Mouse (Mus musculus): ENCODE measurements around the gene Stat5a. TPM values are rescaled to one million over a fixed set of nuclear protein-coding genes. Genes with fewer than 3 reads are reported as not detected.

Gene Stat5a
- polyA plus RNA-seq, 1 experiment from 2014 or later: 9.2 TPM

DNA sequence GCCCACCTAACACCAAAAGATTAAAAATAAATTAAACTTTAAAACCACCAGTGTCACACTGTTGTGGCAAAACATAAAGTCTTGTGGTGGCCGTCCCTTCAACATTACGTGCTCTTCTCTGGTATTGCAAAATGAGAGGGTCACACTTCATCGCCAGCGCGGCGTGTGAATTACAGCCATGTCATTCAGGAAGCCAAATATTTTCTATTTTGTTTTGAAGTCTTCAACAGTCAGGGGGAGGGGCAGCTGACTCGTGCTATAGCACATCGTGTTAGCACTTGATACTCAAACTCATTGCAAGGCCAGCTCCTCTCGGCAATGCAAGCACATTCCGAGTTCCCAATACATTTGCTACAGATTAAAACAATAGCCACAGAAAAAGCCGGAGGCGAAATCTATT is 18.3 kb upstream of the Stat5a start:
- no peaks in the 10 kb centered on the region for H3K36me3 ChIP-seq (ENCODE audit: control insufficient read depth, insufficient read depth, low read length)
- WGBS: 48% methylated on average over 12 of the region's 12 CpGs
- ATAC-seq (ENCODE audit: low read depth) (no peak), DNase-seq (ENCODE audit: low spot score) (peak; percentile 44)
- no peak overlapping the region for H3K4me3 ChIP-seq (ENCODE audit: low read depth, low read length)
- no peak overlapping the region for H3K9ac ChIP-seq (ENCODE audit: low read depth, low read length)
- H3K4me2 ChIP-seq (ENCODE audit: low read depth, low read length): no peak overlapping the region
- no peaks in the 10 kb centered on the region for H3K4me1 ChIP-seq (ENCODE audit: control insufficient read depth, insufficient read depth, low read length)
- H3K9me3 ChIP-seq (ENCODE audit: control insufficient read depth, low read length): 0 out of 2 replicates have a peak, but pooled peaks cover 3% of the 10 kb centered on the region
- no peak overlapping the region for H3K27ac ChIP-seq (replicated peaks; ENCODE audit: low read depth, low read length)
- H3K27me3 ChIP-seq (replicated peaks; ENCODE audit: control insufficient read depth, insufficient read depth, low read length): no peaks in the 10 kb centered on the region

GRCm38 (mm10) chr11:100842025-100842424 is 17.1 kb upstream of the Stat5a start:
- Histone ChIP-seq H3K4me2 (ENCODE audit: low read depth, low read length) (no peak overlapping the region), H3K27me3 (replicated peaks; ENCODE audit: control insufficient read depth, insufficient read depth, low read length) (no peaks in the 10 kb centered on the region), H3K27ac (replicated peaks; ENCODE audit: low read depth, low read length) (no peak overlapping the region), H3K4me1 (ENCODE audit: control insufficient read depth, insufficient read depth, low read length) (no peaks in the 10 kb centered on the region), H3K9ac (ENCODE audit: low read depth, low read length) (no peak overlapping the region), H3K36me3 (ENCODE audit: control insufficient read depth, insufficient read depth, low read length) (no peaks in the 10 kb centered on the region), H3K4me3 (ENCODE audit: low read depth, low read length) (no peak overlapping the region), H3K9me3 (ENCODE audit: control insufficient read depth, low read length) (0 out of 2 replicates have a peak, but pooled peaks cover 3% of the 10 kb centered on the region)
- ATAC-seq (ENCODE audit: low read depth) (no peak), DNase-seq (ENCODE audit: low spot score) (no peak)
- 79% methylated on average over 7 of the region's 7 CpGs for WGBS

- no peak overlapping the region for H3K9ac ChIP-seq (ENCODE audit: low read depth, low read length)
- no peaks in the 10 kb centered on the region for H3K4me1 ChIP-seq (ENCODE audit: control insufficient read depth, insufficient read depth, low read length)
- H3K36me3 ChIP-seq (ENCODE audit: control insufficient read depth, insufficient read depth, low read length): no peaks in the 10 kb centered on the region
- H3K4me3 ChIP-seq (ENCODE audit: low read depth, low read length): no peak overlapping the region
- 89% methylated on average over 8 of the region's 8 CpGs for WGBS
- no peaks in the 10 kb centered on the region for H3K27me3 ChIP-seq (replicated peaks; ENCODE audit: control insufficient read depth, insufficient read depth, low read length)
- DNase-seq (ENCODE audit: low spot score) (no peak), ATAC-seq (ENCODE audit: low read depth) (no peak)
- no peak overlapping the region for H3K27ac ChIP-seq (replicated peaks; ENCODE audit: low read depth, low read length)
- no peaks in the 10 kb centered on the region for H3K9me3 ChIP-seq (ENCODE audit: control insufficient read depth, low read length)
- no peak overlapping the region for H3K4me2 ChIP-seq (ENCODE audit: low read depth, low read length)
Observed at GRCm38 (mm10) chr11:100843070-100843669, 16.0 kb upstream of the Stat5a start.

GRCm38 (mm10) chr11:100844121-100844520 is 15.0 kb upstream of the Stat5a start:
- no peak for DNase-seq (ENCODE audit: low spot score)
- Histone ChIP-seq H3K4me3 (ENCODE audit: low read depth, low read length) (no peak overlapping the region), H3K36me3 (ENCODE audit: control insufficient read depth, insufficient read depth, low read length) (no peaks in the 10 kb centered on the region), H3K9ac (ENCODE audit: low read depth, low read length) (no peak overlapping the region), H3K27me3 (replicated peaks; ENCODE audit: control insufficient read depth, insufficient read depth, low read length) (no peaks in the 10 kb centered on the region), H3K4me2 (ENCODE audit: low read depth, low read length) (no peak overlapping the region), H3K27ac (replicated peaks; ENCODE audit: low read depth, low read length) (no peak overlapping the region), H3K9me3 (ENCODE audit: control insufficient read depth, low read length) (no peaks in the 10 kb centered on the region), H3K4me1 (ENCODE audit: control insufficient read depth, insufficient read depth, low read length) (peaks cover 9% of the 10 kb centered on the region)
- ATAC-seq (ENCODE audit: low read depth): no peak
- WGBS: 86% methylated on average over 4 of the region's 4 CpGs

GRCm38 (mm10) chr11:100845793-100846192 is 13.4 kb upstream of the Stat5a start:
- no peaks in the 10 kb centered on the region for H3K27me3 ChIP-seq (replicated peaks; ENCODE audit: control insufficient read depth, insufficient read depth, low read length)
- no peak for ATAC-seq (ENCODE audit: low read depth)
- H3K4me1 ChIP-seq (ENCODE audit: control insufficient read depth, insufficient read depth, low read length): peaks cover 12% of the 10 kb centered on the region
- no peaks in the 10 kb centered on the region for H3K36me3 ChIP-seq (ENCODE audit: control insufficient read depth, insufficient read depth, low read length)
- 74% methylated on average over 6 of the region's 6 CpGs for WGBS
- no peaks in the 10 kb centered on the region for H3K9me3 ChIP-seq (ENCODE audit: control insufficient read depth, low read length)
- H3K4me2 ChIP-seq (ENCODE audit: low read depth, low read length): no peak overlapping the region
- no peak overlapping the region for H3K9ac ChIP-seq (ENCODE audit: low read depth, low read length)
- no peak overlapping the region for H3K27ac ChIP-seq (replicated peaks; ENCODE audit: low read depth, low read length)
- no peak for DNase-seq (ENCODE audit: low spot score)
- no peak overlapping the region for H3K4me3 ChIP-seq (ENCODE audit: low read depth, low read length)

DNA sequence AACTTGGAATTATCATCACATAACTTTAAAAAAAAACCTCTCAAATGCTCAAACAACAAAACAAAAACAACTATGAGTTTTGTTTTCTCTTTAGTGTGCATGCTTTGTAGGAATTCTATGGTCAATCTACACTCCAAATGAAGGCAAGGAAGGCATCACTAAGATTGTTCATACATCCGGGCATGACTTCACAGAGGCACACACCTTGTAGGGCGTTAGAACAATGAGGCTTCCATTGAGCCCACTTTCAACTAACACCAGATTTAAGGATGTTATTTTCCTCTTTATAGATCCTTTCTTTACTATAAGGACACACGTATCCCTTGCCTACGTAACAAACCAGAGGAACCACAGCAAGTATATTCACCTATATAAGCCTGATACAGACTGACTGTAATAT is 11.6 kb upstream of the Stat5a start:
- ATAC-seq (ENCODE audit: low read depth): no peak
- no peak for DNase-seq (ENCODE audit: low spot score)

GRCm38 (mm10) chr11:100848080-100848479 is 11.1 kb upstream of the Stat5a start:
- Histone ChIP-seq H3K4me3 (ENCODE audit: low read depth, low read length) (no peak overlapping the region), H3K27me3 (replicated peaks; ENCODE audit: control insufficient read depth, insufficient read depth, low read length) (no peaks in the 10 kb centered on the region), H3K4me2 (ENCODE audit: low read depth, low read length) (peak overlapping the region; percentile 84), H3K9me3 (ENCODE audit: control insufficient read depth, low read length) (no peaks in the 10 kb centered on the region), H3K36me3 (ENCODE audit: control insufficient read depth, insufficient read depth, low read length) (no peaks in the 10 kb centered on the region), H3K9ac (ENCODE audit: low read depth, low read length) (no peak overlapping the region), H3K4me1 (ENCODE audit: control insufficient read depth, insufficient read depth, low read length) (peaks cover 15% of the 10 kb centered on the region), H3K27ac (replicated peaks; ENCODE audit: low read depth, low read length) (no peak overlapping the region)
- 70% methylated on average over 4 of the region's 4 CpGs for WGBS
- DNase-seq (ENCODE audit: low spot score) (no peak), ATAC-seq (ENCODE audit: low read depth) (no peak)

More for the DNA sequence above, 11.6 kb upstream of the Stat5a start:
- no peaks in the 10 kb centered on the region for H3K36me3 ChIP-seq (ENCODE audit: control insufficient read depth, insufficient read depth, low read length)
- no peak overlapping the region for H3K27ac ChIP-seq (replicated peaks; ENCODE audit: low read depth, low read length)
- no peaks in the 10 kb centered on the region for H3K9me3 ChIP-seq (ENCODE audit: control insufficient read depth, low read length)
- H3K4me1 ChIP-seq (ENCODE audit: control insufficient read depth, insufficient read depth, low read length): peaks cover 15% of the 10 kb centered on the region
- no peak overlapping the region for H3K4me3 ChIP-seq (ENCODE audit: low read depth, low read length)
- no peak overlapping the region for H3K4me2 ChIP-seq (ENCODE audit: low read depth, low read length)
- no peaks in the 10 kb centered on the region for H3K27me3 ChIP-seq (replicated peaks; ENCODE audit: control insufficient read depth, insufficient read depth, low read length)
- no peak overlapping the region for H3K9ac ChIP-seq (ENCODE audit: low read depth, low read length)
- 90% methylated on average over 4 of the region's 4 CpGs for WGBS

GRCm38 (mm10) chr11:100848789-100849379 is 10.3 kb upstream of the Stat5a start:
- Histone ChIP-seq H3K9ac (ENCODE audit: low read depth, low read length) (peak overlapping the region; percentile 91; the same call in 1 of the 2 replicates), H3K4me1 (ENCODE audit: control insufficient read depth, insufficient read depth, low read length) (peaks cover 15% of the 10 kb centered on the region), H3K9me3 (ENCODE audit: control insufficient read depth, low read length) (no peaks in the 10 kb centered on the region), H3K4me3 (ENCODE audit: low read depth, low read length) (peak overlapping the region; percentile 92), H3K27ac (replicated peaks; ENCODE audit: low read depth, low read length) (no peak overlapping the region), H3K27me3 (replicated peaks; ENCODE audit: control insufficient read depth, insufficient read depth, low read length) (no peaks in the 10 kb centered on the region), H3K4me2 (ENCODE audit: low read depth, low read length) (peak overlapping the region; percentile 84), H3K36me3 (ENCODE audit: control insufficient read depth, insufficient read depth, low read length) (no peaks in the 10 kb centered on the region)
- ATAC-seq (ENCODE audit: low read depth) (no peak), DNase-seq (ENCODE audit: low spot score) (no peak)
- WGBS: 75% methylated on average over 6 of the region's 6 CpGs

Measured in embryonic facial prominence, embryonic 14.5 days (tissue).